Mouse (Mus musculus) adrenal gland, adult 8-10 months (tissue): Measurements from ENCODE around the gene Olfr1018. TPM values are rescaled to one million over a fixed set of nuclear protein-coding genes. Genes with fewer than 3 reads are reported as not detected.

Experiments used
- DNase-seq: peaks from one replicate; pipeline ENCODE4 v3.0.0; 2022
- total RNA-seq, 4 experiments: library from RNA; stranded (reverse); gene quantifications; 2 replicates each; pipeline ENCODE4 v1.2.4; 2022

Gene Olfr1018
- not detected for total RNA-seq

DNA sequence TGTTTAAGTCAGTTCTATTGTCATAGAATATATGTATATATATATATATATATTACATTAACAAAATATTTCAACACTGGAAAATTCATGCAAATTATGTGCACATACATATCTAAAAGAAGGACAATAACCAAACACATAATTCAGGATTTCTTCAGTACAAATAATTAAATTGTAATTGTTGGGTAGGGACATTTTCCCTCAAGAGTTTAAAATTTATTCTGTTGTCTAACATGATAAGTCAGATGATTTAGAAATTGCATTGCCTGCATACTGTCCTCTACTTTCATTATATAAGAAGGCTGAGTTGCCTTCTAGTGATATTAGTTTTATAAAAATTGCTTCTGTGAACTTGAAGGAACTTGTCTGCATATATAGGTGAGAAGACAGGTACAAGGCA, at the start of gene Olfr1018:
Gene Olfr1018 (plus strand): TSS at position 301 of the 400 bp plus-strand sequence.
- DNase-seq: no peak

DNA sequence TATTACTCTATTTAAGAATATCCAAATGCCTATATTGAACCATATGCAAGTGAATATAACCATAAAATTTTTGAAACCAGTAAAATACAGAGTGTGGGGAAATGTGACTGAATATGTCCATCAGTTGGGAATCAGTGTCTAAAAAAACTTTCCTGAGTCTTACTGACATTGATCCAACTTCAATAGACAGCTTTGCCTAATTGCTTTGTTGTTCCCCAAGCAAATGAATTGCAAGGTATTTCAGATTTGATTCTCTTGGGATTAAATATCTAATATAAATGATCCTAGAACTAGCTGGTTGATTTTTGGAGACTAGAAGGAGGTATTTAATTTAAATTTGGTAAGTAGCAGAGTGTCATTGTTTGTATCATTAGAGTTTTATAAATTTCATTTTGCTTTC, 45.9 kb upstream of the Olfr1018 start, which contains the start of gene Olfr1014:
Gene Olfr1014 (plus strand): TSS at position 301 of the 400 bp plus-strand sequence.
- no peak for DNase-seq

- DNase-seq: no peak
These were observed 36.6 kb upstream of the Olfr1018 start, which contains the start of gene Olfr1015 for GRCm38 (mm10) chr2:85781717-85782116. TSS of gene Olfr1015 (plus strand) at chr2:85782017.

GRCm38 (mm10) chr2:85792331-85792730, 25.9 kb upstream of the Olfr1018 start:
- DNase-seq: no peak

DNA sequence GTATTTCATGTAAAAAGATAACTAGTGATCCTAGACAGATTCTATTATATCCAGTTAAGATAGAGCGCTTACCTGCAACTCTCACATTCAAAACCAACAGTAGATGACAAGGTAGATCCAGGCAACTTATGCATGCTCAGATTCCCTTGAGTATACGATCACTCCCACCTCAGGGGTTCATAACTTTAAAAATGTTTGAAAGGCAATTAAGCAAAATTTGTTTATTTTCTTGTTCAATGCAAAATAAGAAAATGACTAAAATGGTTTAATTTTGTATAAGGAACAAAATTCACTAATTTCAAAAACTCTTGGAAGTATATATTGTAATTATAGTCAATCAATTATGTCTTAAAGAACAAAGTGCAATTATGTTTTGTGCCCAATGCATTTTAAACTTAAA, 15.8 kb upstream of the Olfr1018 start, which contains the start of gene Olfr1016:
Gene Olfr1016 (minus strand): TSS at position 101 of the 400 bp plus-strand sequence.
- no peak for DNase-seq

GRCm38 (mm10) chr2:85804501-85804900, 13.8 kb upstream of the Olfr1018 start:
- no peak for DNase-seq

DNA sequence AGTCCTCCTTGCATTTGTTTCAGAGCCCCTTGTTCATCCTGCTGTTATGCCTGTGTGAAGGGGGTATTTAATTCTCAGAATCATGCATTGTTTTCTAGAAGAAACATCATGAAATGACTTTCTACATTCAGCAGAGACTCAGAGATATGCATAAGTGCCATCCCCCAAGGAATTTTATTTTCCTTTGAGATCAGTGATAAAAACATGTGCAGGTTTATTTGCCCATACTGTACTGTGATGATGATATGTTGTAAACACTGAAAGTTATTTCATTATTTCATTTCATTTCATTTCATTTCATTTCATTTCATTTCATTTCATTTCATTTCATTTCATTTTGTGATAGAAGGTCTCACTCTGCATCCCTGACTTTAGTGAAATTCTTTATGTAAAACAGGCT, 27.1 kb downstream of the Olfr1018 start, which contains the start of gene Olfr1019:
Gene Olfr1019 (minus strand): TSS at position 101 of the 400 bp plus-strand sequence.
- DNase-seq: no peak

DNA sequence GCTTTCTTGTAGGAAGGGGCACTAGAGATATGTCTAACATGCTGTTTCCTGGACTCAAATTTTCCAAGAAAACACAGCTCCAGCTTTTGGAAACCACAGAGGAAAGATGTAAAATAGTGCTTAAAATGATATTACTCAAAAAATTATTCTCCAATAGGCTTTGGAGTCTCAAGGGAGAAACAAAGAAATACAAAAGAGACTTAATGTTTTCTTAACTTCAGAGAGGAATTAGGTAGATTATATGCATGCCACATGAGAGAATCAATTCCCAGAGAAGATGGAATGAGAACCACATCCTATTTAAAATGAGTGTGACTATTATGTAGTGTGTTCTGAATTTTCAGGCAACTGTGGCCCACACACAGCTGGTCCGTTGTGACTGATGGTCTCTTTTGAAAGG, 28.5 kb downstream of the Olfr1018 start, which contains the start of gene Olfr1020:
Gene Olfr1020 (plus strand): TSS at position 301 of the 400 bp plus-strand sequence.
- DNase-seq: no peak

DNA sequence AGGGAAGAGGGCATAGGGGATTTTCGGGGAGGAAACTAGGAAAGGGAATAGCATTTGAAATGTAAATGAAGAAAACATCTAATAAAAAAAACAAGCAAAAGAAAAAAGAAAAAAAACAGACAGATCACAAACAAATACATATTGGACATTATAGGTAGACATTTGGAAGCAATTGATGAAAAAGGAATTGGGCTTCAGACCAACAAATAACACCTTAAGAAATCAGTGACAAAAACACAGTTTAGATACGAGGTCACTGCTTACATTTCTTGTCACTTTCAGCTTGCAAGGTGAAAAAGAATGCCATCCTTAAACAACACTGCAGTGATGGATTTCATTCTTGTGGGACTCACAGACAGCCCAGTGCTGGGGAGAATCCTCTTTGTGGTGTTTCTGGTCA, 50.0 kb downstream of the Olfr1018 start, which contains the start of gene Olfr1022:
Gene Olfr1022 (plus strand): TSS at position 301 of the 400 bp plus-strand sequence.
- no peak for DNase-seq

Other genes starting within 250 kb of the Olfr1018 start
- gene Olfr996, start 239.3 kb upstream of the Olfr1018 start, total RNA-seq: not detected
- not detected for gene Olfr998, start 229.5 kb upstream of the Olfr1018 start, total RNA-seq
- not detected for gene Olfr1000, start 206.6 kb upstream of the Olfr1018 start, total RNA-seq
- not detected for gene Olfr1002, start 167.8 kb upstream of the Olfr1018 start, total RNA-seq
- not detected for gene Olfr154, start 154.0 kb upstream of the Olfr1018 start, total RNA-seq
- not detected for gene Olfr1006, start 139.7 kb upstream of the Olfr1018 start, total RNA-seq
- not detected for gene Olfr1008, start 129.0 kb upstream of the Olfr1018 start, total RNA-seq
- gene Olfr1009, start 103.1 kb upstream of the Olfr1018 start, total RNA-seq: under 1 TPM in 3 of 4 experiments, not detected in 1; 0.17 to 0.24 (median 0.22) TPM
- not detected for gene Olfr1012, start 55.7 kb upstream of the Olfr1018 start, total RNA-seq
- not detected for gene Olfr1013, start 51.4 kb upstream of the Olfr1018 start, total RNA-seq
- not detected for gene Olfr1014, start 45.8 kb upstream of the Olfr1018 start, total RNA-seq
- gene Olfr1015, start 36.5 kb upstream of the Olfr1018 start, total RNA-seq: under 1 TPM in 1 of 4 experiments, not detected in 3; 0.46 TPM
- not detected for gene Olfr1016, start 15.9 kb upstream of the Olfr1018 start, total RNA-seq
- not detected for gene Olfr1019, start 27.0 kb downstream of the Olfr1018 start, total RNA-seq
- gene Olfr1020, start 28.6 kb downstream of the Olfr1018 start, total RNA-seq: not detected
- not detected for gene Olfr1022, start 50.1 kb downstream of the Olfr1018 start, total RNA-seq
- gene Olfr1023, start 67.2 kb downstream of the Olfr1018 start, total RNA-seq: not detected
- not detected for gene Olfr1024, start 86.6 kb downstream of the Olfr1018 start, total RNA-seq
- gene Olfr1025-ps1, start 96.7 kb downstream of the Olfr1018 start, total RNA-seq: not detected
- not detected for gene Olfr1026, start 103.1 kb downstream of the Olfr1018 start, total RNA-seq
- not detected for gene Olfr1028, start 132.0 kb downstream of the Olfr1018 start, total RNA-seq
- gene Olfr1029, start 155.4 kb downstream of the Olfr1018 start, total RNA-seq: not detected
- gene Olfr1030, start 160.8 kb downstream of the Olfr1018 start, total RNA-seq: not detected
- gene Olfr1031, start 171.8 kb downstream of the Olfr1018 start, total RNA-seq: not detected
- gene Olfr1032, start 187.1 kb downstream of the Olfr1018 start, total RNA-seq: not detected
- 1 to 10 TPM; 1.4 to 3.2 (median 1.8) TPM for gene Olfr1033, start 202.2 kb downstream of the Olfr1018 start, total RNA-seq
- under 1 TPM; 0.13 to 0.25 (median 0.14) TPM for gene Olfr1034, start 227.4 kb downstream of the Olfr1018 start, total RNA-seq